Mouse (Mus musculus): Measurements from ENCODE around the gene Fam118a. TPM values are rescaled to one million over a fixed set of nuclear protein-coding genes. Genes with fewer than 3 reads are reported as not detected.

The Fam118a gene
- total RNA-seq, 1 experiment from 2014 or later, result 15.8 TPM

DNA sequence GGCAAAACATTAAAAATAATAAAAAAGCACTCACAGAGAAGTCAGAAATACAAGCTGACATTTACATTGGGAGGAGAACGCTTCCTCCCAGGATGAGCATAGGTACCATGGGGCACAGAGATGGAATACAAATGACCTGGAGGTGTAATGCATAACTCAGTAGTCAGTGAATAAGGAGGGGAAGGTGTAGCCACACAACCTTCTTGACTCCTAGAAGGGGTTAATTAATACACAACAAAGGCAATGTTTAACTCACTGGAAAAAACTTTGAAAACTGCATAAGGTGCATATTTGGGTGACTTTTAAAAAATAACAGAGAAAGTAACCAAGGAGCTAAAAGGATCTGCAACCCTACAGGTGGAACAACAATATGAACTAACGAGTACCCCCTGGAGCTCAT lies 43.9 kb downstream of the Fam118a start:
- DNase-seq, result no peak

DNA sequence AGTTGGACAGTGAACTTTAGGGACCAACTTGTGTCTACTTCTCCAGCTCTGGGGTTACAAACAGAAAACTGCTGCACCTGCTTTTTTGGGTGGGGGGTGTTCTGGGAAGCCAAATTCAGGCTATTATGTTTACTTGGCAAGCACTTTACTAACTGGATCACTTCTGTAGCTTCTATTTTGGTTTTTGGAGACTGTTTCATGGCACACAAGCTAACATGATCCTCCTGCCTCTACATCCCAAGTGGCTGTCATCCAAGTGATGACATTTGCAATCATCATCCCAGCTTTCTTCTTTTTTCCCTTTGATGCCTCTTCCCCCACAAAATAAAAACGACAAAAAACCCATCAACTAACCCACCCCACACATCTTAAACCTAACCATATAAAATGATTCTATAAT lies 56.9 kb downstream of the Fam118a start:
- no peak for DNase-seq

Other genes starting within 250 kb of the Fam118a start
- gene Phf21b, start 172.9 kb upstream of the Fam118a start, total RNA-seq (2021), result 3.2 and 3.6 TPM in 2 replicates
- 0.24 and 0.39 TPM in 2 replicates for gene Gm29666, start 108.9 kb upstream of the Fam118a start, total RNA-seq (2021)
- gene Nup50, start 105.5 kb upstream of the Fam118a start, total RNA-seq (2021), result 40.0 and 40.8 TPM in 2 replicates
- gene 5031439G07Rik, start 40.4 kb upstream of the Fam118a start, total RNA-seq (2021), result 18.6 and 28.8 TPM in 2 replicates
- not detected in 2 replicates for gene Upk3a, start 11.8 kb upstream of the Fam118a start, total RNA-seq (2021)
- not detected in 2 replicates for gene Smc1b, start 103.0 kb downstream of the Fam118a start, total RNA-seq (2021)
- gene Ribc2, start 103.1 kb downstream of the Fam118a start, total RNA-seq (2021), result not detected in 2 replicates
- gene Fbln1, start 177.0 kb downstream of the Fam118a start, total RNA-seq (2021), result 33.0 and 37.1 TPM in 2 replicates